24 mouse cellular contexts compared by ENCODE assay signal in the genomic region with DNA sequence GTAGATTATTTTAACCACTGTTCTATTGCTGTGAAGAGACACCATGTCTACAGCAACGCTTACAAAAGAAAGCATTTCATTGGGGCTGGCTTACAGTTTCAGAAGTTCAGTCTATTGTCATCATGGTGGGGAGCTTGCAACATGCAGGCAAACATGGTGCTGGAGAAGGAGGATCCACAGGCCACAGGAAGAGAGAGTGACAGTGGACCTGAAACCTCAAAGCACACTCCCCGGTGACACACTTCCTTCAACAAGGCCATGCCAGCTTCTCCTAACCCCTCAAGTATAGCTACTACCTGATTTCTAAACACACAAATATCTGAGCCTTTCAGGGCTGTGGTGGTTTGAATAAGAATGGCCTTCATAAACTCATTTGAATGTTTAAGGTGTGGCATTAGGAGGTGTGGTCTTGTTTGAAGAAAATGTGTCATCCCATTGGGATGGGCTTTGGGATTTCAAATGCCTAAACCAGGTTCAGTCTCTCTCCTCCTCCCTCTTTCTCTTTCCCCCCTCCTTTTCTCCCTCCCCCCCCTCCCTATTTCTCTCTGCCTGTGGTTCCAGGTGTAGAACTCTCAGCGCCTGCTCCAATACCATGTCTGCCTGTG.
DNase-seq lines count a peak whose midpoint lies in the region; TF ChIP-seq lines count a peak whose summit lies in the region.
"Had no signal": no experiment of that assay in that cellular context is flagged by ENCODE, and none has a peak within 500 bp of the region (broad histone marks: within the 10 kb centered on the region; RNA-seq: fewer than 3 reads in every experiment).

No protein-coding gene starts in this region.

- TF ChIP-seq CTCF in E14TG2a.4 (conservative IDR thresholded peaks at IDR 0.05; ENCODE audit: low read length) = no peak

- H3K36me3 ChIP-seq in E14TG2a.4 (ENCODE audit: insufficient read depth, low read length) = no peaks in the 10 kb centered on the region
- H3K36me3 ChIP-seq: embryonic facial prominence, embryonic 10.5 days; embryonic facial prominence, embryonic 13.5 days; forebrain, embryonic 12.5 days; forebrain, embryonic 15.5 days; heart, embryonic 12.5 days; heart, embryonic 15.5 days had no signal

- H3K9me3 ChIP-seq in E14TG2a.4 (ENCODE audit: low read length) = no peaks in the 10 kb centered on the region
- H3K9me3 ChIP-seq: embryonic facial prominence, embryonic 10.5 days; embryonic facial prominence, embryonic 13.5 days; forebrain, embryonic 12.5 days; forebrain, embryonic 15.5 days; heart, embryonic 12.5 days; heart, embryonic 15.5 days had no signal

- peaks cover 88% of the 10 kb centered on the region for H3K4me1 ChIP-seq in E14TG2a.4 (replicated peaks; ENCODE audit: low read depth, low read length)

- peak; percentile 56 for DNase-seq in ES-CJ7 (ENCODE audit: low read depth, low spot score)
- DNase-seq in R1 (ENCODE audit: low read depth, low spot score) = peak; percentile 90
- peak; percentile 19 for DNase-seq in induced T-regulatory cell, adult 2 months (ENCODE audit: low read depth)
- no peak for DNase-seq in gastrocnemius, adult 18-20 months (ENCODE audit: low spot score)
- DNase-seq in adrenal gland, postnatal 25 days = no peak
- no peak for DNase-seq in ovary, adult 18-20 months (ENCODE audit: low spot score)
- DNase-seq: adrenal gland, postnatal 14 days; cerebellum, adult 11-12 months; cerebellum, adult 8-10 months; cerebellum, postnatal 36 days; embryo, embryonic 11 days; gastrocnemius, postnatal 14 days; heart, adult 18-20 months; heart, postnatal 10 days; heart, postnatal 36 days; kidney, adult 2 months had no signal

- no peaks in the 10 kb centered on the region for H3K27me3 ChIP-seq in E14TG2a.4 (ENCODE audit: insufficient read depth, low read length)
- H3K27me3 ChIP-seq: embryonic facial prominence, embryonic 13.5 days; forebrain, embryonic 15.5 days; heart, embryonic 12.5 days; heart, embryonic 15.5 days had no signal

- H3K4me3 ChIP-seq in E14TG2a.4 (replicated peaks; ENCODE audit: low read length) = peak overlapping the region; percentile 26; the same call in 1 of the 2 replicates
- H3K4me3 ChIP-seq: embryonic facial prominence, embryonic 10.5 days; embryonic facial prominence, embryonic 13.5 days; erythroblast, embryonic 14.5 days; forebrain, embryonic 12.5 days; forebrain, embryonic 15.5 days; heart, embryonic 12.5 days; heart, embryonic 15.5 days had no signal

Comparison
In these comparisons a context has a peak if more than half of its experiments do, and no peak if none do; other contexts are left out.
1. DNase-seq: peak in ES-CJ7 (single experiment), R1 (single experiment) and induced T-regulatory cell, adult 2 months (single experiment); none in gastrocnemius, adult 18-20 months (single experiment), adrenal gland, postnatal 25 days (single experiment) and ovary, adult 18-20 months (single experiment).